Mouse (Mus musculus) kidney, embryonic 16.5 days (tissue): ENCODE data around the gene Slc25a43. TPM values are rescaled to one million over a fixed set of nuclear protein-coding genes. Genes with fewer than 3 reads are reported as not detected.

ENCODE experiments used
- ATAC-seq: fragments of 200-750 bp; cut with Nextera tagmentation; 2 replicates; pipeline ENCODE4 v1.8.0; 2017; ENCODE audit warnings: moderate TSS enrichment; ENCODE audit not compliant: low FRiP score, low TSS enrichment
- H3K27ac ChIP-seq: fragments of 300-500 bp; sonication (generic); 2 replicates; pipeline ENCODE4 v1.5.1; 2014; ENCODE audit warnings: low read length
- H3K27me3 ChIP-seq: fragments of 300-500 bp; sonication (generic); 2 replicates; pipeline ENCODE4 v1.6.1; 2014; ENCODE audit warnings: low read length, control low read depth, mixed read lengths; ENCODE audit not compliant: insufficient read depth
- H3K36me3 ChIP-seq: fragments of 300-500 bp; sonication (generic); 2 replicates; pipeline ENCODE4 v1.6.1; 2014; ENCODE audit warnings: low read length, control low read depth, mixed read lengths; ENCODE audit not compliant: insufficient read depth
- H3K4me1 ChIP-seq: fragments of 300-500 bp; sonication (generic); 2 replicates; pipeline ENCODE4 v1.6.1; 2014; ENCODE audit warnings: low read length, control low read depth, mixed read lengths; ENCODE audit not compliant: insufficient read depth
- H3K4me2 ChIP-seq: fragments of 300-500 bp; sonication (generic); replicated peaks from 2 replicates; pipeline ENCODE4 v1.6.1; 2014; ENCODE audit warnings: low read depth, low read length
- H3K4me3 ChIP-seq: fragments of 300-500 bp; sonication (generic); 2 replicates; pipeline ENCODE4 v1.5.1; 2014; ENCODE audit warnings: mild to moderate bottlenecking, low read length
- H3K9ac ChIP-seq: fragments of 300-500 bp; sonication (generic); replicated peaks from 2 replicates; pipeline ENCODE4 v1.6.1; 2014; ENCODE audit warnings: low read length
- H3K9me3 ChIP-seq: fragments of 300-500 bp; sonication (generic); 2 replicates; pipeline ENCODE4 v1.6.1; 2016; ENCODE audit warnings: low read length, control low read depth
- WGBS: fragments of 180-500 bp; shearing (Covaris S2); extraction: QIAGEN DNeasy Blood & Tissue Kit; methylation state at CpG from one replicate; pipeline ENCODE4 v1.1.7; 2014; 5-methylcytosine and 5-hydroxymethylcytosine counted together
- polyA plus RNA-seq: library from polyadenylated mRNA; unstranded; fragments of >200 nt; fragmentation: Nextera tagmentation; extraction: Ambion mirVana; gene quantifications from 2 replicates; pipeline ENCODE4 v1.2.1, GENCODE M21; 2015

Slc25a43 gene
- polyA plus RNA-seq, 1 experiment from 2014 or later: 2.9 TPM

GRCm38 (mm10) chrX:36816368-36816899, 73.0 kb downstream of the Slc25a43 start:
- H3K4me3 ChIP-seq: peak overlapping the region; percentile 24
- no peaks in the 10 kb centered on the region for H3K27me3 ChIP-seq
- no peaks in the 10 kb centered on the region for H3K36me3 ChIP-seq
- ATAC-seq: peak; percentile 21
- H3K4me1 ChIP-seq: 0 out of 2 replicates have a peak, but pooled peaks cover 11% of the 10 kb centered on the region
- H3K4me2 ChIP-seq: peak overlapping the region; percentile 49
- peak overlapping the region; percentile 91 for H3K27ac ChIP-seq
- WGBS: 38% methylated on average over 8 of the region's 8 CpGs
- H3K9me3 ChIP-seq: no peaks in the 10 kb centered on the region
- no peak overlapping the region; the same call in 1 of the 2 replicates for H3K9ac ChIP-seq

GRCm38 (mm10) chrX:36816953-36817441, 73.5 kb downstream of the Slc25a43 start:
- H3K4me3 ChIP-seq: peak overlapping the region; percentile 24
- H3K36me3 ChIP-seq: no peaks in the 10 kb centered on the region
- peak; percentile 85 for ATAC-seq
- 20% methylated on average over 10 of the region's 10 CpGs for WGBS
- H3K9ac ChIP-seq: peak overlapping the region; percentile 50
- peak overlapping the region; percentile 49 for H3K4me2 ChIP-seq
- peak overlapping the region; percentile 91 for H3K27ac ChIP-seq
- H3K9me3 ChIP-seq: no peaks in the 10 kb centered on the region
- no peaks in the 10 kb centered on the region for H3K27me3 ChIP-seq
- H3K4me1 ChIP-seq: 0 out of 2 replicates have a peak, but pooled peaks cover 11% of the 10 kb centered on the region

GRCm38 (mm10) chrX:36819575-36819974, 76.1 kb downstream of the Slc25a43 start:
- WGBS: 66% methylated on average over 4 of the region's 4 CpGs
- Histone ChIP-seq H3K27ac (no peak overlapping the region), H3K9me3 (no peaks in the 10 kb centered on the region), H3K27me3 (no peaks in the 10 kb centered on the region), H3K36me3 (no peaks in the 10 kb centered on the region), H3K9ac (no peak overlapping the region), H3K4me3 (no peak overlapping the region), H3K4me1 (0 out of 2 replicates have a peak, but pooled peaks cover 7% of the 10 kb centered on the region), H3K4me2 (no peak overlapping the region)
- ATAC-seq: no peak

- ATAC-seq: peak; percentile 60; the same call in 1 of the 2 replicates
- Histone ChIP-seq H3K4me3 (no peak overlapping the region), H3K9me3 (no peaks in the 10 kb centered on the region), H3K27ac (no peak overlapping the region), H3K36me3 (no peaks in the 10 kb centered on the region), H3K9ac (no peak overlapping the region), H3K4me2 (no peak overlapping the region), H3K27me3 (no peaks in the 10 kb centered on the region), H3K4me1 (0 out of 2 replicates have a peak, but pooled peaks cover 9% of the 10 kb centered on the region)
- 16% methylated on average over 4 of the region's 4 CpGs for WGBS
Measured at GRCm38 (mm10) chrX:36820201-36820600, 76.7 kb downstream of the Slc25a43 start.

- Histone ChIP-seq H3K4me1 (0 out of 2 replicates have a peak, but pooled peaks cover 2% of the 10 kb centered on the region), H3K4me2 (no peak overlapping the region), H3K27ac (no peak overlapping the region), H3K36me3 (no peaks in the 10 kb centered on the region), H3K9me3 (no peaks in the 10 kb centered on the region), H3K4me3 (no peak overlapping the region), H3K27me3 (no peaks in the 10 kb centered on the region), H3K9ac (no peak overlapping the region)
- 81% methylated on average over 10 of the region's 10 CpGs for WGBS
- ATAC-seq: no peak
Measured at GRCm38 (mm10) chrX:36823932-36824711, 80.7 kb downstream of the Slc25a43 start.

- Histone ChIP-seq H3K4me2 (no peak overlapping the region), H3K9ac (no peak overlapping the region), H3K27ac (no peak overlapping the region), H3K4me1 (0 out of 2 replicates have a peak, but pooled peaks cover 2% of the 10 kb centered on the region), H3K27me3 (no peaks in the 10 kb centered on the region), H3K4me3 (no peak overlapping the region), H3K9me3 (no peaks in the 10 kb centered on the region), H3K36me3 (no peaks in the 10 kb centered on the region)
- WGBS: 32% methylated on average over 2 of the region's 2 CpGs
- no peak for ATAC-seq
Measured at GRCm38 (mm10) chrX:36825032-36825431, 81.6 kb downstream of the Slc25a43 start.

Other genes starting within 250 kb of the Slc25a43 start
- 304 and 318 TPM in 2 replicates for gene Pgrmc1, start 145.5 kb upstream of the Slc25a43 start, polyA plus RNA-seq
- 3.3 and 3.4 TPM in 2 replicates for gene Akap17b, start 98.3 kb upstream of the Slc25a43 start, polyA plus RNA-seq
- 924 and 964 TPM in 2 replicates for gene Slc25a5, start 52.0 kb downstream of the Slc25a43 start, polyA plus RNA-seq
- gene Ube2a, start 130.2 kb downstream of the Slc25a43 start, polyA plus RNA-seq: 116 and 118 TPM in 2 replicates
- 29.5 and 33.9 TPM in 2 replicates for gene C330007P06Rik, start 130.5 kb downstream of the Slc25a43 start, polyA plus RNA-seq
- gene Nkrf, start 159.2 kb downstream of the Slc25a43 start, polyA plus RNA-seq: 1.2 and 1.4 TPM in 2 replicates
- 21.5 and 23.5 TPM in 2 replicates for gene Sept6, start 248.1 kb downstream of the Slc25a43 start, polyA plus RNA-seq